Comparison of ENCODE assay signal across 8 mouse cellular contexts in the genomic region with DNA sequence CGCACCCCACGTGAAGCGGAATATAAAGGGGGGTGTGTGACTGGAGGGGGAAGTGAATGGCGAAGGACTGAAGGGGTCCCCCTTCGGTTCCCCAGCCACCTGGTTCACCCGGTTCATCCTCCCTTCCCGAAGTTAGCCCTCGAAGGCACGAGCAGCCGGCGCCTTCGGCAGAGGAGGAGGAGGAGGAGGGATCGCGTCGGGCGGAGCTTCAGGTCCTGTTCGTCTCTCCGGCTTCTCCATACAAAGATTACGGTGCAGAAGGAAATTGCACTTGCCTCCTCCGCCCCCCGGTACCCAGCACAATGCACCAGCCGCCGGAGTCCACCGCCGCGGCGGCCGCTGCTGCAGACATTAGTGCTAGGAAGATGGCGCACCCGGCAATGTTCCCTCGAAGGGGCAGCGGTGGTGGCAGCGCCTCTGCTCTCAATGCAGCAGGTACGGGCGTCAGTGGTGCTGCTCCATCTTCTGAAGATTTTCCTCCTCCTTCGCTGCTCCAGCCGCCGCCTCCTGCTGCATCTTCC. TPM values are rescaled to one million over a fixed set of nuclear protein-coding genes. Genes with fewer than 3 reads are reported as not detected.
DNase-seq lines count a peak whose midpoint lies in the region; ATAC-seq and TF ChIP-seq lines count a peak whose summit lies in the region.

No protein-coding gene starts in this region.

- H3K27ac ChIP-seq in embryonic facial prominence, embryonic 10.5 days (replicated peaks): peak overlapping the region; percentile 99
- peak overlapping the region; percentile 99 for H3K27ac ChIP-seq in heart, embryonic 11.5 days (ENCODE audit: low read depth, low read length)
- peak overlapping the region; percentile 99 for H3K27ac ChIP-seq in kidney, embryonic 16.5 days (ENCODE audit: low read length)
- peak overlapping the region; percentile 78; the same call in 1 of the 2 replicates for H3K27ac ChIP-seq in liver, embryonic 12.5 days

- peak; percentile 37 for TF ChIP-seq POLR2A in myocyte (IDR thresholded peaks at IDR 0.05; ENCODE audit: insufficient read length, low read depth)

- no peaks in the 10 kb centered on the region for H3K27me3 ChIP-seq in embryonic facial prominence, embryonic 10.5 days (replicated peaks; ENCODE audit: low read depth, poor library complexity, severe bottlenecking)
- H3K27me3 ChIP-seq in heart, embryonic 11.5 days (ENCODE audit: control insufficient read depth, insufficient read depth, low read length): no peaks in the 10 kb centered on the region
- H3K27me3 ChIP-seq in kidney, embryonic 16.5 days (ENCODE audit: insufficient read depth, low read length): no peaks in the 10 kb centered on the region
- H3K27me3 ChIP-seq in liver, embryonic 12.5 days (replicated peaks): peaks cover 41% of the 10 kb centered on the region
- H3K27me3 ChIP-seq in myocyte (ENCODE audit: control insufficient read depth, insufficient read depth, insufficient read length): no peaks in the 10 kb centered on the region

- WGBS in embryonic facial prominence, embryonic 10.5 days: 1% methylated on average over 38 of the region's 38 CpGs
- under 1% methylated on average over 38 of the region's 38 CpGs for WGBS in heart, embryonic 11.5 days (ENCODE audit: insufficient replicate concordance)
- WGBS in kidney, embryonic 16.5 days: under 1% methylated on average over 31 of the region's 38 CpGs
- 2% methylated on average over 36 of the region's 38 CpGs for WGBS in liver, embryonic 12.5 days (ENCODE audit: insufficient replicate concordance)

- peak overlapping the region; percentile 95 for H3K9ac ChIP-seq in heart, embryonic 11.5 days (ENCODE audit: low read depth, low read length)
- peak overlapping the region; percentile 98 for H3K9ac ChIP-seq in kidney, embryonic 16.5 days (replicated peaks; ENCODE audit: low read length)
- peak overlapping the region; percentile 73 for H3K9ac ChIP-seq in liver, embryonic 12.5 days

- peak overlapping the region; percentile 98 for H3ac ChIP-seq in myocyte (ENCODE audit: control insufficient read depth, insufficient read length)

- no peaks in the 10 kb centered on the region for H3K9me3 ChIP-seq in embryonic facial prominence, embryonic 10.5 days
- no peaks in the 10 kb centered on the region for H3K9me3 ChIP-seq in heart, embryonic 11.5 days (replicated peaks; ENCODE audit: control insufficient read depth, low read length)
- H3K9me3 ChIP-seq in kidney, embryonic 16.5 days (ENCODE audit: low read length): no peaks in the 10 kb centered on the region
- H3K9me3 ChIP-seq in liver, embryonic 12.5 days (replicated peaks): no peaks in the 10 kb centered on the region

- peaks cover 55% of the 10 kb centered on the region for H3K4me1 ChIP-seq in embryonic facial prominence, embryonic 10.5 days
- peaks cover 29% of the 10 kb centered on the region for H3K4me1 ChIP-seq in heart, embryonic 11.5 days (ENCODE audit: control insufficient read depth, insufficient read depth, low read length)
- peaks cover 39% of the 10 kb centered on the region for H3K4me1 ChIP-seq in kidney, embryonic 16.5 days (ENCODE audit: insufficient read depth, low read length)
- peaks cover 39% of the 10 kb centered on the region for H3K4me1 ChIP-seq in liver, embryonic 12.5 days

- H3K79me2 ChIP-seq in myocyte (ENCODE audit: control insufficient read depth, insufficient read depth): peaks cover 30% of the 10 kb centered on the region

- peaks cover 41% of the 10 kb centered on the region for H3K36me3 ChIP-seq in embryonic facial prominence, embryonic 10.5 days (replicated peaks)
- peaks cover 11% of the 10 kb centered on the region for H3K36me3 ChIP-seq in heart, embryonic 11.5 days (ENCODE audit: control insufficient read depth, insufficient read depth, low read length)
- peaks cover 17% of the 10 kb centered on the region for H3K36me3 ChIP-seq in kidney, embryonic 16.5 days (ENCODE audit: insufficient read depth, low read length)
- H3K36me3 ChIP-seq in liver, embryonic 12.5 days: peaks cover 19% of the 10 kb centered on the region
- H3K36me3 ChIP-seq in myocyte (ENCODE audit: control insufficient read depth, insufficient read depth): peaks cover 6% of the 10 kb centered on the region

- peak overlapping the region; percentile 90 for H3K4me2 ChIP-seq in heart, embryonic 11.5 days
- peak overlapping the region; percentile 91 for H3K4me2 ChIP-seq in kidney, embryonic 16.5 days (replicated peaks; ENCODE audit: low read depth, low read length)
- H3K4me2 ChIP-seq in liver, embryonic 12.5 days: peak overlapping the region; percentile 96
- peak overlapping the region; percentile 73 for H3K4me2 ChIP-seq in myocyte (ENCODE audit: low read depth)

- ATAC-seq in heart, embryonic 11.5 days (replicated peaks; ENCODE audit: insufficient number of reproducible peaks, low FRiP score, low TSS enrichment): no peak
- no peak for ATAC-seq in kidney, embryonic 16.5 days (ENCODE audit: low FRiP score, low TSS enrichment)
- 0 out of 2 replicates have a peak, but pooled peaks have one; percentile 5 for ATAC-seq in liver, embryonic 12.5 days

- H3K4me3 ChIP-seq in embryonic facial prominence, embryonic 10.5 days: peak overlapping the region; percentile 94
- peak overlapping the region; percentile 91 for H3K4me3 ChIP-seq in heart, embryonic 11.5 days (ENCODE audit: low read depth, low read length)
- H3K4me3 ChIP-seq in kidney, embryonic 16.5 days (ENCODE audit: low read length): peak overlapping the region; percentile 85
- H3K4me3 ChIP-seq in liver, embryonic 12.5 days: peak overlapping the region; percentile 73
- peak overlapping the region; percentile 57 for H3K4me3 ChIP-seq in myocyte

- DNase-seq in 3134 (ENCODE audit: extremely low read depth, insufficient read length, low spot score): peak; percentile 45
- DNase-seq in adrenal gland, adult 2 months: peak; percentile 75
- peak; percentile 72 for DNase-seq in embryonic facial prominence, embryonic 10.5 days (ENCODE audit: low spot score)
- DNase-seq in testis, postnatal 14 days (ENCODE audit: low spot score): peak; percentile 53

TF ChIP-seq in myocyte, 11 proteins besides CTCF, POLR2A, EP300 and RAD21:
- TF ChIP-seq USF1 (IDR thresholded peaks at IDR 0.05; ENCODE audit: low read depth) (no peak), MYOD1 (IDR thresholded peaks at IDR 0.05; ENCODE audit: control insufficient read depth in 1 of 3, insufficient read length in 2 of 3, low read depth in 2 of 3) (no peak), REST (IDR thresholded peaks at IDR 0.05; ENCODE audit: insufficient read depth, insufficient read length) (no peak), E2F4 (IDR thresholded peaks at IDR 0.05; ENCODE audit: insufficient read depth) (no peak), MYOG (IDR thresholded peaks at IDR 0.05; ENCODE audit: control insufficient read depth in 1 of 3, insufficient read depth in 1 of 3, insufficient read length in 2 of 3, low read depth in 2 of 3) (no peak), TCF12 (IDR thresholded peaks at IDR 0.05; ENCODE audit: insufficient read depth, poor library complexity, severe bottlenecking) (no peak), TCF3 (IDR thresholded peaks at IDR 0.05; ENCODE audit: insufficient read length, low read depth) (no peak), CEBPB (IDR thresholded peaks at IDR 0.05; ENCODE audit: insufficient read depth, poor library complexity, severe bottlenecking) (no peak), SRF (IDR thresholded peaks at IDR 0.05; ENCODE audit: control insufficient read depth, insufficient read length, low read depth) (no peak), MAX (IDR thresholded peaks at IDR 0.05; ENCODE audit: low read depth) (no peak)

RNA-seq across cellular contexts. Expression of a gene that starts 1.1 kb away (rescaled TPM):
- total RNA-seq in adrenal gland, adult 2 months (2021): 1,000 to 10,000 TPM in 1 of 2 experiments, 100 to 1,000 TPM in 1; 906 to 1,621 TPM
- 665 and 693 TPM in 2 replicates for polyA plus RNA-seq in adrenal gland, adult 2 months (2012; rRNA removed)
- 300 and 325 TPM in 2 replicates for polyA plus RNA-seq in embryonic facial prominence, embryonic 10.5 days (2016; fragmentation: Nextera tagmentation; extraction: Ambion mirVana)
- 444 and 455 TPM in 2 replicates for polyA plus RNA-seq in heart, embryonic 11.5 days (2014; fragmentation: Nextera tagmentation; extraction: Ambion mirVana)
- 1,044 and 1,092 TPM in 2 replicates for polyA plus RNA-seq in kidney, embryonic 16.5 days (2015; fragmentation: Nextera tagmentation; extraction: Ambion mirVana)
- polyA plus RNA-seq in liver, embryonic 12.5 days (2016; fragmentation: Nextera tagmentation; extraction: Ambion mirVana): 133 and 145 TPM in 2 replicates
- 281 TPM for polyA plus RNA-seq in myocyte (2012; fragmentation: generic; extraction: Trizol)
